In the genomic region with DNA sequence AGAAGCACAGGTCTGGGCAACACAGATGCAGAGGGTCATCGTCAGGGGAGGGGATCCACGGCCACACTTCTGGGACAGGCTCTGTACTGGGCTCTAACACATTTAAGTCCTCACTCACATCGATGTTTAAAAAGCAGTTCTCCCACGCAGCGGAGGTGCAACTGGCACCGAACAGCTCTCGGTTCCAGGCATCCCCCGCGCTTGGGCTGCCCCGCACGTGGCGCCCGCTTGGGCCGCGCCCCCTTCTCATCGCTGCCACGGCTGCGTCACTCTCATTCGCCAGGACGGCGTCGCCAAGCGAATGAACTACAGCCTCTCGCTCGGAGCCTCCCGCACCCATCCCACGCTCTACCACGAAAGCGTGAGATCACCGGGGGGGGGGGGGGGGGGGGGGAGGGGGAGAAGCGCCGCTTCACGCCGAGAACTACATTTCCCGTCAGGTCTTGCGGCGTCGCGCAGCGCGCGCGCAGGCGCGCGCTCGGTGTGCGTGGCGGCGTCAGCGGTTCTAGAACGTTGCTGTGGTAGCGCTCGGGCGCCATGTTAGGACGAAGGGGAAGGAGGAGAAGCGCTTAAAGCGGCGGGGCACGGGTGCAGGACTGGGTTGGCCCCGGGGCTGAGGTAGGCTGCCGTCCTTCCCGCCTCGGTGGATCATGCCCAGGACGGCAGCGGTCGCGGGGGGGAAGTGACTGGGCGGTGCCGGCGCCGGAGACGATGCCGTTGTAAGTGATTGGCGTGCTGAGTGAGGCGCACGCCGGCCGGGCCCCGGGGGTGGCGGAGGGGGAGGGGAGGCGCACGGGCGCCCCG, we compare ENCODE assay signal across 8 mouse cellular contexts. TPM values are rescaled to one million over a fixed set of nuclear protein-coding genes. Genes with fewer than 3 reads are reported as not detected.
DNase-seq lines count a peak whose midpoint lies in the region; ATAC-seq and TF ChIP-seq lines count a peak whose summit lies in the region.

A gene (plus strand): TSS at position 499 of the 804 bp plus-strand sequence.

- no peaks in the 10 kb centered on the region for H3K9me3 ChIP-seq in hindbrain, postnatal 0 days (ENCODE audit: low read length)

- DNase-seq in ZHBTc4 (ENCODE audit: low read depth, low spot score): peak; percentile 98
- peak; percentile 91 for DNase-seq in gastrocnemius, adult 2 months
- DNase-seq in hindbrain, postnatal 0 days (ENCODE audit: low spot score): peak; percentile 97
- peak; percentile 85 to 89 for DNase-seq in left cerebral cortex, adult 2 months (ENCODE audit: extremely low spot score in 1 of 2, low spot score in 2 of 2)
- peak; percentile 83 to 91 for DNase-seq in right cerebral cortex, adult 2 months (ENCODE audit: low spot score in 2 of 2)
- peak; percentile 88 for DNase-seq in urinary bladder, postnatal 14 days (ENCODE audit: low spot score)

- H3K36me3 ChIP-seq in hindbrain, postnatal 0 days (ENCODE audit: insufficient read depth, low read length): no peaks in the 10 kb centered on the region

- 2% methylated on average over 63 of the region's 85 CpGs for WGBS in hindbrain, postnatal 0 days

- intact Hi-C loops in gastrocnemius, adult 2 months (cut with DNase I): no loop called here
- intact Hi-C loops in left cerebral cortex, adult 2 months (cut with DNase I): loop anchor here (2.0 kb wide), 1 partner anchor 100 kb away; a partner anchor contains a TSS

- no peak for TF ChIP-seq CTCF in gastrocnemius, adult 2 months (IDR thresholded peaks at IDR 0.05)
- no peak for TF ChIP-seq CTCF in hindbrain, postnatal 0 days (IDR thresholded peaks at IDR 0.05; ENCODE audit: low read depth)
- no peak for TF ChIP-seq CTCF in left cerebral cortex, adult 2 months (IDR thresholded peaks at IDR 0.05)

- peak within 1 kb of the TSS; percentile 78 for H3K4me3 ChIP-seq in gastrocnemius, adult 2 months
- H3K4me3 ChIP-seq in hindbrain, postnatal 0 days (ENCODE audit: low read length): peak within 1 kb of the TSS; percentile 93
- peak within 1 kb of the TSS; percentile 91 for H3K4me3 ChIP-seq in left cerebral cortex, adult 2 months

- peak; percentile 90 for ATAC-seq in common myeloid progenitor, adult 5-6 weeks (replicated peaks; ENCODE audit: low read depth, poor library complexity, severe bottlenecking)
- ATAC-seq in hindbrain, postnatal 0 days: peak; percentile 96
- ATAC-seq in megakaryocyte, adult 5-6 weeks (ENCODE audit: poor library complexity, severe bottlenecking): peak; percentile 86

- peak within 1 kb of the TSS; percentile 82 for H3K9ac ChIP-seq in hindbrain, postnatal 0 days (replicated peaks; ENCODE audit: low read length)

- peak within 1 kb of the TSS; percentile 86 for H3K4me2 ChIP-seq in hindbrain, postnatal 0 days (ENCODE audit: low read depth, low read length)

- H3K27ac ChIP-seq in gastrocnemius, adult 2 months: peak within 1 kb of the TSS; percentile 98
- H3K27ac ChIP-seq in hindbrain, postnatal 0 days: peak within 1 kb of the TSS; percentile 97
- H3K27ac ChIP-seq in left cerebral cortex, adult 2 months: peak within 1 kb of the TSS; percentile 97

- peaks cover 9% of the 10 kb centered on the region for H3K4me1 ChIP-seq in hindbrain, postnatal 0 days (ENCODE audit: insufficient read depth, low read length)

- H3K27me3 ChIP-seq in hindbrain, postnatal 0 days (ENCODE audit: insufficient read depth, low read length): no peaks in the 10 kb centered on the region

RNA-seq across cellular contexts. Expression of the gene that starts here (rescaled TPM):
- total RNA-seq in common myeloid progenitor, adult 5-6 weeks (2017): 166 and 176 TPM in 2 replicates
- 10 to 100 TPM; 70.0 to 88.1 TPM for total RNA-seq in gastrocnemius, adult 2 months (2021)
- total RNA-seq in hindbrain, postnatal 0 days (2014; rRNA removed): 73.2 and 84.1 TPM in 2 replicates
- 119 and 120 TPM in 2 replicates for polyA plus RNA-seq in hindbrain, postnatal 0 days (2015; fragmentation: Nextera tagmentation; extraction: Ambion mirVana)
- total RNA-seq in left cerebral cortex, adult 2 months (2021): 100 to 1,000 TPM; 142 to 162 TPM
- 218 and 251 TPM in 2 replicates for total RNA-seq in megakaryocyte, adult 5-6 weeks (2015)
- 129 and 148 TPM in 2 replicates for total RNA-seq in megakaryocyte, adult 5-6 weeks (2017)

Comparison
In these comparisons a context has a peak if more than half of its experiments do, and no peak if none do; other contexts are left out.
1. Peak in every context shown above with its lines: DNase-seq, ATAC-seq, H3K4me3 ChIP-seq and H3K27ac ChIP-seq.